Mouse (Mus musculus) brain, embryonic 14.5 days (tissue): ENCODE data around the gene Naip1.

Experiments used
- CTCF ChIP-seq: fragments of 200-500 bp; IDR thresholded peaks from 2 replicates; pipeline ENCODE4 v1.5.1; 2012; ENCODE audit warnings: inconsistent platforms, mild to moderate bottlenecking, moderate library complexity, borderline replicate concordance; ENCODE audit not compliant: insufficient read depth, insufficient read length; ENCODE audit errors: extremely low read depth
- POLR2A ChIP-seq: fragments of 200-500 bp; IDR thresholded peaks from 2 replicates; pipeline ENCODE4 v1.6.1; 2012; ENCODE audit warnings: mild to moderate bottlenecking, inconsistent platforms, borderline replicate concordance; ENCODE audit not compliant: poor library complexity, insufficient read depth, insufficient read length, severe bottlenecking; ENCODE audit errors: extremely low read depth

GRCm38 (mm10) chr13:100414428-100414827 is 38.2 kb downstream of the Naip1 start:
- TF ChIP-seq CTCF, result no peak
- no peak for TF ChIP-seq POLR2A
